Mouse (Mus musculus) kidney, adult 2 months (tissue): Measurements from ENCODE around the gene Sh3bp4.

ENCODE experiments used
- CTCF ChIP-seq: fragments of 200-500 bp; conservative IDR thresholded peaks from 2 replicates; pipeline ENCODE4 v1.5.1; 2011; ENCODE audit warnings: low read depth, mild to moderate bottlenecking, control low read depth, low read length, moderate library complexity, mixed read lengths; ENCODE audit not compliant: insufficient read depth, insufficient read length
- POLR2A ChIP-seq: fragments of 200-500 bp; IDR thresholded peaks from one replicate; pipeline ENCODE4 v1.6.1; 2011; ENCODE audit warnings: low read depth, low read length, control low read depth

DNA sequence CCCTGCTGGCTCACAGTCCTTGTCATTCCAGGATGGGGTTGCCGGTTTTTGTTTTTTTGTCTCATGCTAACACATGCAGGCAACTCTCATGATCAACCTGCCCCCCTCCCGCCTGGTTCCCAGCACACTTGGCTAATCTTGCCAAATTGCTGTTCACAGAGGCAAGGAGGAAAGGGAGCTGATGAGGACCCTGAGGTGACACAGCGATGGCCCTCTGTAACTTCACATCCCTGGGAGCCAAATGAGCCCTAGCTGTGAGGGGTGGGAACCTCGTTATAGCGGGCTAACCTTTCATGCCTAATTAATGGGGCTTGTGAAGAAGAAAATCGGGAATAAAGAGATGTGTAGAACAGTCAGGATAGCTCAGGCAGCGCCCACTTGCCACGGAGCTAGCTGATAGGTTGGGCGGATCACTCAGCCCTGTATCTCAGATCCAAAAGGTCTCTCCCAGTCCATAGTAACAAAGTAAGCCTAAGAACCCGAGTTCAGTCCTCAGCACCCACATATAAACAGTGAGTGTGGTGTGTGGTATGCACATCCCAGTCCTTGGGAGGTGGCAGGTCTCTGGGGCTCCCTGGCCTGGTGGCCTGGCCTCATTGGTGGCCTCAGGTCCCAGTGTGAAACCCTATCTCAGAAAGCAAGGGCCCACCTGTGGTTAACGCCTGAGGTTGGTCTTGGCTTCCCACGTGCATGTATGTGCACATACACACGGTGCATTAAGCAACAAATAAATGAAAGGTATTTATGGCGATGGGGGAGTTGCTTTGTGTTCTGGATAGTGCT lies 25.6 kb downstream of the Sh3bp4 start:
- no peak for TF ChIP-seq CTCF
- no peak for TF ChIP-seq POLR2A
